Mouse (Mus musculus) ES-E14 (cell line): ENCODE measurements around the gene Agk. TPM values are rescaled to one million over a fixed set of nuclear protein-coding genes. Genes with fewer than 3 reads are reported as not detected.

ENCODE experiments used
- DNase-seq: peaks from one replicate; pipeline ENCODE4 v3.0.0-alpha.2; 2013; ENCODE audit warnings: low read depth, low spot score
- H3K27ac ChIP-seq: 2 replicates; pipeline ENCODE4 v1.5.1; 2012; ENCODE audit warnings: low read depth, mild to moderate bottlenecking, low read length, moderate library complexity, mixed read lengths; ENCODE audit not compliant: poor library complexity, insufficient read depth, severe bottlenecking
- H3K36me3 ChIP-seq: 2 replicates; pipeline ENCODE4 v1.6.1; 2012; ENCODE audit warnings: mild to moderate bottlenecking, low read length, moderate library complexity, mixed read lengths; ENCODE audit not compliant: control insufficient read depth, poor library complexity, insufficient read depth, severe bottlenecking
- H3K4me1 ChIP-seq, 2 experiments: fragments of 150-350 bp in 1 of 2; sonication (generic) in 1 of 2; 2 replicates each; pipeline ENCODE4 v1.6.1; 2012; ENCODE audit warnings: low read length in 2 of 2, mild to moderate bottlenecking in 1 of 2, mixed read lengths in 1 of 2; ENCODE audit not compliant: control insufficient read depth in 2 of 2, insufficient read depth in 2 of 2, poor library complexity in 1 of 2
- H3K4me3 ChIP-seq, 2 experiments: fragments of 150-350 bp in 1 of 2; sonication (generic) in 1 of 2; 2 replicates each; pipeline ENCODE4 v1.5.1; 2012; ENCODE audit warnings: low read length in 2 of 2, low read depth in 1 of 2, mild to moderate bottlenecking in 1 of 2, mixed read lengths in 1 of 2; ENCODE audit not compliant: insufficient read depth in 1 of 2, poor library complexity in 1 of 2, severe bottlenecking in 1 of 2
- H3K9ac ChIP-seq: 2 replicates; pipeline ENCODE4 v1.6.1; 2012; ENCODE audit warnings: low read depth, mild to moderate bottlenecking, low read length, mixed read lengths; ENCODE audit not compliant: poor library complexity, insufficient read depth, severe bottlenecking
- H3K9me3 ChIP-seq: fragments of 150-350 bp; sonication (generic); 2 replicates; pipeline ENCODE4 v1.6.1; 2012; ENCODE audit warnings: low read depth, mild to moderate bottlenecking, low read length; ENCODE audit not compliant: control insufficient read depth, insufficient read depth
- CHD2 ChIP-seq: IDR thresholded peaks from 2 replicates; pipeline ENCODE4 v1.6.1; 2014; ENCODE audit warnings: mild to moderate bottlenecking, low read depth, low read length, inconsistent platforms
- HCFC1 ChIP-seq: IDR thresholded peaks from 2 replicates; pipeline ENCODE4 v1.6.1; 2012; ENCODE audit warnings: low read length, inconsistent platforms, borderline replicate concordance; ENCODE audit not compliant: insufficient read depth
- MAFK ChIP-seq: IDR thresholded peaks from 2 replicates; pipeline ENCODE4 v1.6.1; 2014; ENCODE audit warnings: mild to moderate bottlenecking, low read depth, low read length, inconsistent platforms; ENCODE audit not compliant: insufficient read depth
- ZC3H11A ChIP-seq: IDR thresholded peaks from 2 replicates; pipeline ENCODE4 v1.6.1; 2012; ENCODE audit warnings: low read depth, mild to moderate bottlenecking, inconsistent platforms, low read length, borderline replicate concordance
- ZNF384 ChIP-seq: IDR thresholded peaks from 2 replicates; pipeline ENCODE4 v1.6.1; 2012; ENCODE audit warnings: low read depth, low read length, inconsistent platforms
- in situ Hi-C, 2 experiments: fragments of 600-800 bp; cut with MboI; formaldehyde crosslinking; loops; one replicate each; pipeline ENCODE4 v1.15.1; 2025; ENCODE audit warnings: low sequenced_read_pairs in 2 of 2, inconsistent platforms in 1 of 2; ENCODE audit not compliant: unreplicated experiment in 2 of 2
- total RNA-seq: library from RNA; depleted of rRNA; stranded (reverse); fragments of 300-350 nt; gene quantifications from 2 replicates; pipeline ENCODE4 v1.2.3, GENCODE M21; 2012

Agk gene
- total RNA-seq, 1 experiment: 39.2 TPM

GRCm38 (mm10) chr6:40326341-40326740 lies 1.4 kb downstream of the Agk start:
- Histone ChIP-seq H3K9ac (no peak overlapping the region), H3K4me3 (peak overlapping the region; percentile 83 to 99; a peak in 2 of 4 replicates), H3K27ac (no peak overlapping the region), H3K36me3 (no peaks in the 10 kb centered on the region), H3K9me3 (no peaks in the 10 kb centered on the region), H3K4me1 (peaks cover 0 to 2% of the 10 kb centered on the region in 2 experiments; a peak in 1 of 4 replicates)
- no peak for DNase-seq
- TF ChIP-seq CHD2 (no peak), ZC3H11A (no peak), MAFK (no peak), HCFC1 (no peak), ZNF384 (no peak)
- in situ Hi-C loops: no loop called here

GRCm38 (mm10) chr6:40333497-40333896 lies 8.5 kb downstream of the Agk start:
- TF ChIP-seq MAFK (no peak), HCFC1 (no peak), ZC3H11A (no peak), CHD2 (no peak; the same call in 1 of the 2 replicates), ZNF384 (no peak)
- in situ Hi-C loops: no loop called here
- peaks cover 11% of the 10 kb centered on the region for H3K36me3 ChIP-seq

GRCm38 (mm10) chr6:40336735-40337731 lies 12.1 kb downstream of the Agk start:
- Histone ChIP-seq H3K9ac (no peak overlapping the region), H3K36me3 (peaks cover 8% of the 10 kb centered on the region)
- no peak for TF ChIP-seq ZNF384

More at GRCm38 (mm10) chr6:40333497-40333896, 8.5 kb downstream of the Agk start:
- peak; percentile 79 for DNase-seq
- H3K4me1 ChIP-seq: peaks cover 0 to 3% of the 10 kb centered on the region in 2 experiments; a peak in 1 of 4 replicates
- no peak overlapping the region for H3K9ac ChIP-seq
- no peak overlapping the region for H3K27ac ChIP-seq
- no peaks in the 10 kb centered on the region for H3K9me3 ChIP-seq
- H3K4me3 ChIP-seq: no peak overlapping the region

GRCm38 (mm10) chr6:40346959-40347771 lies 22.2 kb downstream of the Agk start:
- H3K9ac ChIP-seq: no peak overlapping the region
- H3K4me3 ChIP-seq: no peak overlapping the region
- peaks cover 2% of the 10 kb centered on the region; the same call in 1 of the 2 replicates for H3K36me3 ChIP-seq
- peaks cover 4 to 11% of the 10 kb centered on the region in 2 experiments; a peak in 2 of 4 replicates for H3K4me1 ChIP-seq
- H3K9me3 ChIP-seq: no peaks in the 10 kb centered on the region
- no peak for DNase-seq
- peak overlapping the region; percentile 52; the same call in 1 of the 2 replicates for H3K27ac ChIP-seq
- no peak for TF ChIP-seq ZC3H11A
- no peak for TF ChIP-seq HCFC1
- TF ChIP-seq MAFK: no peak
- TF ChIP-seq ZNF384: peak; percentile 60; the same call in 1 of the 2 replicates
- TF ChIP-seq CHD2: no peak
- in situ Hi-C loops: no loop called here

More at GRCm38 (mm10) chr6:40336735-40337731, 12.1 kb downstream of the Agk start:
- Histone ChIP-seq H3K4me1 (peaks cover 0 to 3% of the 10 kb centered on the region in 2 experiments; a peak in 1 of 4 replicates), H3K9me3 (no peaks in the 10 kb centered on the region), H3K27ac (no peak overlapping the region), H3K4me3 (no peak overlapping the region)
- in situ Hi-C loops: no loop called here
- DNase-seq: no peak
